Mouse (Mus musculus) layer of hippocampus, adult 2 months (tissue): ENCODE measurements at regions not wholly inside any gene's neighbourhood (a gene's known extent, or its start where the extent isn't known, plus 50 kb on each side); places are given as distances from the start of the nearest gene placed in this dataset.

ENCODE experiments used
- DNase-seq, 2 experiments: peaks; one replicate each; pipeline ENCODE4 v3.0.0; 2022; ENCODE audit warnings: low spot score in 2 of 2
- H3K27ac ChIP-seq: fragments of 200-600 bp; 2 replicates; pipeline ENCODE4 v1.8.1; 2022
- H3K4me3 ChIP-seq: fragments of 200-600 bp; 2 replicates; pipeline ENCODE4 v1.8.1; 2022; ENCODE audit warnings: mild to moderate bottlenecking
- CTCF ChIP-seq: fragments of 200-600 bp; conservative IDR thresholded peaks from 2 replicates; pipeline ENCODE4 v1.8.1; 2022; ENCODE audit warnings: antibody characterized with exemption, mild to moderate bottlenecking, moderate library complexity

- H3K4me3 ChIP-seq = no peak overlapping the region
- no peak for TF ChIP-seq CTCF
Measured at GRCm38 (mm10) chr10:14287551-14287950, 257.9 kb downstream of the Adgrg6 start.

GRCm38 (mm10) chr10:14276631-14277030 lies 268.8 kb downstream of the Adgrg6 start:
- no peak for DNase-seq
- TF ChIP-seq CTCF = no peak
- Histone ChIP-seq H3K4me3 (no peak overlapping the region), H3K27ac (no peak overlapping the region)

More at GRCm38 (mm10) chr10:14287551-14287950, 257.9 kb downstream of the Adgrg6 start:
- DNase-seq = no peak
- no peak overlapping the region for H3K27ac ChIP-seq

GRCm38 (mm10) chr10:14275477-14275876 lies 270.0 kb downstream of the Adgrg6 start:
- no peak for TF ChIP-seq CTCF

GRCm38 (mm10) chr10:14270008-14270407 lies 275.5 kb downstream of the Adgrg6 start:
- no peak for DNase-seq
- TF ChIP-seq CTCF = no peak
- Histone ChIP-seq H3K27ac (no peak overlapping the region), H3K4me3 (no peak overlapping the region)

More at GRCm38 (mm10) chr10:14275477-14275876, 270.0 kb downstream of the Adgrg6 start:
- no peak overlapping the region for H3K4me3 ChIP-seq
- DNase-seq = no peak
- no peak overlapping the region for H3K27ac ChIP-seq

GRCm38 (mm10) chr10:14267641-14268040 lies 277.8 kb downstream of the Adgrg6 start:
- TF ChIP-seq CTCF = no peak
- no peak overlapping the region for H3K4me3 ChIP-seq
- peak overlapping the region; percentile 51 for H3K27ac ChIP-seq
- peak; percentile 21 to 34 for DNase-seq

- no peak for TF ChIP-seq CTCF
- Histone ChIP-seq H3K27ac (no peak overlapping the region), H3K4me3 (no peak overlapping the region)
- no peak for DNase-seq
Measured at GRCm38 (mm10) chr10:14239670-14240069, 273.8 kb downstream of the Hivep2 start.

- no peak for TF ChIP-seq CTCF
- Histone ChIP-seq H3K27ac (no peak overlapping the region), H3K4me3 (no peak overlapping the region)
- no peak for DNase-seq
Measured at GRCm38 (mm10) chr10:14234896-14235604, 269.2 kb downstream of the Hivep2 start.

- H3K27ac ChIP-seq = peak overlapping the region; percentile 55
- DNase-seq = no peak
Measured at GRCm38 (mm10) chr10:14234005-14234602, 268.2 kb downstream of the Hivep2 start.

GRCm38 (mm10) chr10:14233335-14233734 lies 267.5 kb downstream of the Hivep2 start:
- no peak overlapping the region for H3K4me3 ChIP-seq
- H3K27ac ChIP-seq = peak overlapping the region; percentile 55; the same call in 1 of the 2 replicates
- DNase-seq = no peak
- no peak for TF ChIP-seq CTCF

More at GRCm38 (mm10) chr10:14234005-14234602, 268.2 kb downstream of the Hivep2 start:
- no peak for TF ChIP-seq CTCF
- H3K4me3 ChIP-seq = no peak overlapping the region

- DNase-seq = no peak
- TF ChIP-seq CTCF = no peak
- Histone ChIP-seq H3K4me3 (no peak overlapping the region), H3K27ac (no peak overlapping the region)
Measured at GRCm38 (mm10) chr10:14231464-14231863, 265.6 kb downstream of the Hivep2 start.

GRCm38 (mm10) chr10:14217284-14217683 lies 251.4 kb downstream of the Hivep2 start:
- no peak overlapping the region for H3K4me3 ChIP-seq
- peak; percentile 51 for TF ChIP-seq CTCF
- H3K27ac ChIP-seq = peak overlapping the region; percentile 86; the same call in 1 of the 2 replicates
- no peak for DNase-seq

- Histone ChIP-seq H3K27ac (peak overlapping the region; percentile 86), H3K4me3 (no peak overlapping the region)
- DNase-seq = no peak
- TF ChIP-seq CTCF = no peak
Measured at GRCm38 (mm10) chr10:14216191-14216992, 250.5 kb downstream of the Hivep2 start.

GRCm38 (mm10) chr10:14215512-14215911 lies 249.6 kb downstream of the Hivep2 start:
- DNase-seq = no peak

More at GRCm38 (mm10) chr10:14215512-14215911, 249.6 kb downstream of the Hivep2 start:
- no peak for TF ChIP-seq CTCF
- Histone ChIP-seq H3K4me3 (no peak overlapping the region), H3K27ac (peak overlapping the region; percentile 86)
